Mouse (Mus musculus) kidney, embryonic 16.5 days (tissue): ENCODE measurements at regions not wholly inside any gene's neighbourhood (a gene's known extent, or its start where the extent isn't known, plus 50 kb on each side); places are given as distances from the start of the nearest gene placed in this dataset.

Experiments used
- ATAC-seq: fragments of 200-750 bp; cut with Nextera tagmentation; 2 replicates; pipeline ENCODE4 v1.8.0; 2017; ENCODE audit warnings: moderate TSS enrichment; ENCODE audit not compliant: low FRiP score, low TSS enrichment
- H3K27ac ChIP-seq: fragments of 300-500 bp; sonication (generic); 2 replicates; pipeline ENCODE4 v1.5.1; 2014; ENCODE audit warnings: low read length
- H3K27me3 ChIP-seq: fragments of 300-500 bp; sonication (generic); 2 replicates; pipeline ENCODE4 v1.6.1; 2014; ENCODE audit warnings: low read length, control low read depth, mixed read lengths; ENCODE audit not compliant: insufficient read depth
- H3K36me3 ChIP-seq: fragments of 300-500 bp; sonication (generic); 2 replicates; pipeline ENCODE4 v1.6.1; 2014; ENCODE audit warnings: low read length, control low read depth, mixed read lengths; ENCODE audit not compliant: insufficient read depth
- H3K4me1 ChIP-seq: fragments of 300-500 bp; sonication (generic); 2 replicates; pipeline ENCODE4 v1.6.1; 2014; ENCODE audit warnings: low read length, control low read depth, mixed read lengths; ENCODE audit not compliant: insufficient read depth
- H3K4me2 ChIP-seq: fragments of 300-500 bp; sonication (generic); replicated peaks from 2 replicates; pipeline ENCODE4 v1.6.1; 2014; ENCODE audit warnings: low read depth, low read length
- H3K4me3 ChIP-seq: fragments of 300-500 bp; sonication (generic); 2 replicates; pipeline ENCODE4 v1.5.1; 2014; ENCODE audit warnings: mild to moderate bottlenecking, low read length
- H3K9ac ChIP-seq: fragments of 300-500 bp; sonication (generic); replicated peaks from 2 replicates; pipeline ENCODE4 v1.6.1; 2014; ENCODE audit warnings: low read length
- H3K9me3 ChIP-seq: fragments of 300-500 bp; sonication (generic); 2 replicates; pipeline ENCODE4 v1.6.1; 2016; ENCODE audit warnings: low read length, control low read depth
- WGBS: fragments of 180-500 bp; shearing (Covaris S2); extraction: QIAGEN DNeasy Blood & Tissue Kit; methylation state at CpG from one replicate; pipeline ENCODE4 v1.1.7; 2014; 5-methylcytosine and 5-hydroxymethylcytosine counted together

DNA sequence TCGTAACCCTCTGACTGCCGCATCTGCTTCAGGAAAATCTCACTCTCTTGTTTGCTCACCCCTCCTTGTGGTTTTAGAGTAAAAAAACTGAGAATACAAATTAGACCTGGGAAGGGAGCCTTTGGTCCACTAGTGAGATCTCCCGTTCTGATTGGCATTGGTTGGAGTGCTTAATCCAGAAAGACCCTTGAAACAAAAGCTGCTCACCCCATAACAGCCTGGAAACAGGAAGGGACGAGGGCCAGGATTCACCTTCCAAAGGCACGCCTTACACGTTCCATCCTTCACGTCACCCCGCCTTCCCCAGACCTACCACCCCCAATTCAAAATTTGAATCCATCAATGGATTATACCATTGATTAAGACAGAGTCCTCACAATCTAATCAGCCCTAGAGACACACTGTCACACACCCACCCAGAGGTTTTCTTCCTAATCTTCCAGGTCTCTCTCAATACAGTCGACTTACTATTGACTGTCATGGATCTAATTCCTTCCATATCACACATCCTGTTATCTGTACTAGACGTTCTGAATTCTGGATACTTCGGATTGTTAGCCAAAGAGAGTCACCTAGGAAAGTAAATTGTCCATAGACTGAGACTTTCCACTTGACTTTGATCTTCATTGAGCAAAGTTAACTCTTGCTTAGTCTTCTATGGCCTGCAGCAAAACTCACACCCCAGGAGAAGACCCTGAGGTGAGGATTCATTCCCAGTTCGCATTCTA, 94.1 kb upstream of the Cpm start:
- no peak for ATAC-seq

DNA sequence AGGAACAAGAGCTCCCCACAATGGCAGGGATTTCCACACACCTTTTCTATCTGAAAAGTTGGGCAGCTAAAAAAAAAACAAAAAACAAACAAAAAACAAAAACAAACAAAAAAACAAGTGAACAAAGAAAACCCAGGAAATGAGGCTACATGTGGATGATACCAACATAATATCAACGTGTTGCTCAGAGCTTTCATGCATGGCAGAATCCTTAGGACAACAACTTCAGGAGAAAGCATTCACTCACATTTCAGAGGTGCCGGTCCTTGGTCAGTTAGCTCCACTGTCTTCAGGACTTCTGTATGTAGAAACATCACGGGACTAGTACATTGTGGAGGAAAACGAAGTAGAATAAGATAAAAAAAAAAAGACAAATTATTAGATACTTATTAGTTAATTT, 94.8 kb upstream of the Cpm start:
- 73% methylated on average over 4 of the region's 4 CpGs for WGBS
- Histone ChIP-seq H3K4me3 (no peak overlapping the region), H3K27ac (no peak overlapping the region), H3K9me3 (no peaks in the 10 kb centered on the region), H3K27me3 (no peaks in the 10 kb centered on the region), H3K4me2 (no peak overlapping the region), H3K9ac (no peak overlapping the region), H3K36me3 (no peaks in the 10 kb centered on the region), H3K4me1 (no peaks in the 10 kb centered on the region)
- ATAC-seq, result no peak

More for the DNA sequence above, 94.1 kb upstream of the Cpm start:
- no peak overlapping the region for H3K27ac ChIP-seq
- no peak overlapping the region for H3K4me2 ChIP-seq
- no peaks in the 10 kb centered on the region for H3K36me3 ChIP-seq
- H3K27me3 ChIP-seq, result no peaks in the 10 kb centered on the region
- 89% methylated on average over 12 of the region's 12 CpGs for WGBS
- H3K9ac ChIP-seq, result no peak overlapping the region
- H3K4me3 ChIP-seq, result no peak overlapping the region
- no peaks in the 10 kb centered on the region for H3K9me3 ChIP-seq
- no peaks in the 10 kb centered on the region for H3K4me1 ChIP-seq

DNA sequence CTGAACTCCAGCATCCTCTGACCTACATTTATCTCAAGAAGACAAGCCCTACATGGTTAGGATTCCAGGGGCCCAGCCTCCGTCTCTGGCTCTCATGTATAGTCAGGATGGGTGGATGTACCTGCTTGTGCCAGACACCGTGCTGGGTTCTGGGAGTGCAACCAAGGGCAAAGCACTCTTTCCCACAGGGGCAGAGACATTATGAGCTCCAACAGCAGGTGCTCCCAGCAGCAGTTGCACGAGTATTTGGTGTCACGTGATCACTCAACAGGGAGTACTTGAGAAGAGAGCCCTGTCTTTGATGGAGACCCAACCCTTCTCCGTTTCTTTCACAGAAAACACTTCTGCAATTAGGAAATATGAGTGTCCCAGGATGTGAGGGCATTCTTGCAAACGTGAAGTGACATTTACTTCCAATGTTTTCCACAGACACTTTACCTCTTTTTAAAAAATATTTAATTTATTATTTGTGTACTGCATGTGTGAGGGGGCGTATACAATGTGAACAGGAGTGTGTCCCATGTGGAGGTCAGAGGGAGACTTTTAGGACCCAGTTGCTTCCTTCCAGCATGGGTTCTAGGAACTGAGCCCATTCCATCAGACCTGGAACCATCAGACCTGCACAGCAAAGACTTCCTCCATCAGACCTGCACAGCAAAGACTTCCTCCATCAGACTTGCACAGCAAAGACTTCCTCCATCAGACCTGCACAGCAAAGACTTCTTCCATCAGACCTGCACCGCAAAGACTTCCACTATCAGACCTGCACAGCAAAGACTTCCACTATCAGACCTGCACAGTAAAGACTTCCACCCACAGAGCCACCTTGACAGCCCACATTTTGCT, 95.5 kb upstream of the Cpm start:
- Histone ChIP-seq H3K9ac (no peak overlapping the region), H3K4me1 (no peaks in the 10 kb centered on the region), H3K27ac (no peak overlapping the region), H3K27me3 (no peaks in the 10 kb centered on the region), H3K4me2 (no peak overlapping the region), H3K36me3 (no peaks in the 10 kb centered on the region), H3K9me3 (no peaks in the 10 kb centered on the region), H3K4me3 (no peak overlapping the region)
- 80% methylated on average over 8 of the region's 8 CpGs for WGBS
- no peak for ATAC-seq

DNA sequence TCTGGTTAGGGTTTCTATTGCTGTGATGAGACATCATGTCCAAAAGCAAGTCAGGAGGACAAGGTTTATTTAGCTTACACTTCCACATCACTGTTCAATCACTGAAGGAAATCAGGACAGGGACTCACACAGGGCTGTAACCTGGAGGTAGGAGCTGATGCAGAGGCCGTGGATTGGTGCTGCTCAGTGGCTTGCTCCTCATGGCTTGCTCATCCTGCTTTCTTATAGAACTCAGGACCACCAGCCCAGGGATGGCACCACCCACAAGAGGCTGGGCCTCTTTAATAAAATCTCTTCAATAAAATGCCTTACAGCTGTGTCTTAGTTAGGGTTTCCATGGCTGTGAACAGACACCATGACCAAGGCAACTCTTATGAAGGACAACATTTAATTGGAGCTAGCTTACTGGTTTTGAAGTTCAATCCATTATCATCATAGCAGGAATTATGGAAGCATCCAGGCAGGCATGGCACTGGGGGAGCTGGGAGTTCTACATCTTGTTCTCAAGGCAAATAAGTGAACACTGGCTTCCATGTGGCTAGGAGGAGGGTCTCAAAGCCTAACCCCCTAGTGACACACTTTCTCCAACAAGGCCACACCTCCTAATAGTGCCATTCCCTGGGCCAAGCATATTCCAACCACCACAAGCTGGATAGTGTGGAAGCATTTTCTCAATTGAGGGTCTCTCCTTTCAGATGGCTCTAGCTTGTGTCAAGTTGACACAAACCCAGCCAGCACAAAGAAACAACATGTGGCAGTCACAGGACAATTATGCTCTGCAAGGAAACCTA, 96.4 kb upstream of the Cpm start:
- no peaks in the 10 kb centered on the region for H3K27me3 ChIP-seq
- no peaks in the 10 kb centered on the region for H3K4me1 ChIP-seq
- no peaks in the 10 kb centered on the region for H3K9me3 ChIP-seq
- H3K27ac ChIP-seq, result no peak overlapping the region
- H3K4me3 ChIP-seq, result no peak overlapping the region
- no peak for ATAC-seq
- no peaks in the 10 kb centered on the region for H3K36me3 ChIP-seq
- no peak overlapping the region for H3K9ac ChIP-seq
- H3K4me2 ChIP-seq, result no peak overlapping the region
- 96% methylated on average over 1 of the region's 1 CpGs for WGBS

DNA sequence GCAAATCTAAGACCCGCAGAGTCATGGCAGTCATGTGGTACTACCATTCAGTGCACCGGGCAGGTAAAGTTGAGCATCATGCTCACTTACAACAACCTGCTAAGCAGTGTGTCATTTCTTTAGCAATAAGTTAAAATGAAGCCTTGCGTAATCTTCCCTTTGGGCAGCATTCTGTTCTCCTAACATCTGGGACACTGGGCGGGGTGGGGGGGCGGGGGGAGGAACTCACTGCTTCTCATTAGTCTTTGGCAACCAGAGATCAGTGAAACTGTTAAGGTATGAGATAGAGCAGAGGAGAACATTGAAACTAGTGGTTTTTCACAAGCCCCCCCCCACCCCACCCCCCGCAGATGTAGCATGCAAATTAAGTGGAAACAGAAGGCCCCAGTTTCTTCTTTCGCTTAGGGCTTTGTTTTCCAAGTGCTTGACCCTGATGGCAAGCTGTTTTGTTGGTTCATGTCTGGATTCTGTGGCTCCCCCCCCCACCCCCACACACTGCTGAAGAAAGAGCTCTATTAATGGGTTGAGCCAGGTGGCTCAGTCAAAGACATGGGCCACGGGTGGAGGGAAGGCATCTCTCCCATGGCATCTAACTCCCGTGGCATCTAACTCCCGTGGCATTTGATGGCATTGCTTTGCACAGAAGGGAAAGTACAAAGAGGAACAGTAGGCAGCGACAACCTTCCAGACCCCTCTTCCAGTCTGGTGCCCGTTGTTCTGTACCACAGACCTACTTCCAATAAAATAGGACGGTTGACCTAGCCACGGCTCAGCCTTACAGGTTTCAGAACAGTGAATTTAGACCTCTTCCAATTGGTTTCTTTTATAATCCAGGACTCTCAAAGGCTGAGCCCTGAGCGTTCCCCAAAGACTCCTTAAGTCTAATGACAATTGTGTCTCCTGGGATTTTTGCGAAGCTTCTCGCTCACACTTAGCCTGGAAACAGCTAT, 97.2 kb upstream of the Cpm start:
- no peaks in the 10 kb centered on the region for H3K27me3 ChIP-seq
- no peak for ATAC-seq
- no peaks in the 10 kb centered on the region for H3K9me3 ChIP-seq
- no peak overlapping the region for H3K9ac ChIP-seq
- H3K36me3 ChIP-seq, result no peaks in the 10 kb centered on the region
- H3K4me2 ChIP-seq, result no peak overlapping the region
- H3K4me1 ChIP-seq, result no peaks in the 10 kb centered on the region
- no peak overlapping the region for H3K4me3 ChIP-seq
- 89% methylated on average over 17 of the region's 17 CpGs for WGBS
- no peak overlapping the region for H3K27ac ChIP-seq

DNA sequence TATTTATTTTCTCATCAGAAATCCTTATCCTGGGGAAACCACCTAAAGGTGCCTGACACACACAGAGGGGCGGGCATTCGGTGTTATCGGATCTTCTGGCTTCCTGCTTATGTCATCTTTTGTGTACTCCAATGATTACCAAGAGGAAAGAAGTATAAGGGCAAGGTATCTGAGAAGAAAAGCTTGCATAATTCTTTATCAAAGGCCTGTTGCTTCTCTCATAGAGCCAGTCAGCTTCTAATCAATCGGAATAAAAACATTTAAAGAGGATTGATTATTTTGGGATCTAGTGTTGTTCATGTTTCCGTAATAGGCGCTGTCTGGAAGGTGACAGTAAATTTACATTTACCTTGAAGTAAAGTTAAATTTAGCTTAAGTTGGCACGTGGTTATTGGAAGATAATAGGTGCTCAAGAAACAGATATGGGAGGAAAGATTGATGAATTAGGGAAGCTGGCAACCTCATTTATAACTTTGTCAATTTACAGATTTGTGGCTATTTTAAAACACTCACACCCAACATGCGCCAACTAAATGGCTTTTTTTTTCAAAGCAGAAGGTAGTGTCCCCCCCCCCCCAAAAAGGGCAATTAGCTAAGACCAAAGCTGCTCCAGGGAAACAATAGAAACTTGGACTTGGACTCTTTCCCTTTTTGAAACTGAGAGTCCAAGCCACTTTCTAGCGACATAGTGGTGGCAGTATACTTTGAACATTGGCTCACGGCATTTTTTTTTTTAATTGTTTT, 98.3 kb upstream of the Cpm start:
- no peak overlapping the region for H3K27ac ChIP-seq
- no peaks in the 10 kb centered on the region for H3K27me3 ChIP-seq
- no peaks in the 10 kb centered on the region for H3K9me3 ChIP-seq
- WGBS, result 77% methylated on average over 10 of the region's 10 CpGs
- ATAC-seq, result no peak
- no peak overlapping the region for H3K4me3 ChIP-seq
- H3K4me2 ChIP-seq, result no peak overlapping the region
- no peak overlapping the region for H3K9ac ChIP-seq
- H3K4me1 ChIP-seq, result no peaks in the 10 kb centered on the region
- H3K36me3 ChIP-seq, result no peaks in the 10 kb centered on the region

DNA sequence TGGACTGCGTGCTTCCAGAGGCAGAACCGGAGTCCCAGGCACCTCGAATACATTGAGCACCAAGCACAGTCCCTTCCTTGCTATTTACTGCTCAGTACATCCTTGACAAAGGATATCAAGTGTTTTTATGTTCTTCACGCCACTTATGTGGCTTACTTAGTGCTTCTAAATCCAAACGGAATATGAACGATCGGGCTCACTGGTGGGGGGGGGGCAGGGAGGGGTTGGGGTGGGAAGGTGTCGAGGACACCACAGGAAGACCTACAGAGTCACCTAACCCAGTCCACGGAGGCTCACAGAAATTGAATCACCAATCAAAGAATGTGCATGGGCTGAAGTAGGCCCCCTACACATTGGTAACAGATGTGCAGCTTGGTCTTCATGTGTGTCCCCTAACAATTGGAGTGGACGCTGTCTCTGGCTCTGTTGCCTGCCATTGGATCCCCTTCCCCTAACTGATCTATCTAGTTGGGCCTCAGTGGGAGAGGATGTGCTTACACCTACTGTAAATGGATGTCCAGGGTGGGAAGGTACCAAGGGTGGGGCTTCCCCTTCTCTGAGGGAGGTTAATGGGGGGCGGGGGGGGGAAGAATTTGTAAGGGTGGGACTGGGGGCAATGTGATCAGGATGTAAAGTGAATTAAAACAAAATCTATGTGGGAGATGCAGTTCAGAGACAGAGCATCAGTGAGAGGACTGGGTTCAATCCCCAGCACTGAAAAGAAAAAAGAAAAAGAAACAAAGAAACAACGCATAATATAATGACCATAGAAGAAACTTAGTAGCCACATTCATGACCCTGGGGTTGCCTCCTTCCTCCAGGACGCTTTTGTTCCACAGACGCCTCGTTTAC, 99.1 kb upstream of the Cpm start:
- no peaks in the 10 kb centered on the region for H3K27me3 ChIP-seq
- no peaks in the 10 kb centered on the region for H3K9me3 ChIP-seq
- ATAC-seq, result 0 out of 2 replicates have a peak, but pooled peaks have one; percentile 31
- H3K36me3 ChIP-seq, result no peaks in the 10 kb centered on the region
- H3K4me1 ChIP-seq, result no peaks in the 10 kb centered on the region
- H3K4me3 ChIP-seq, result no peak overlapping the region
- no peak overlapping the region for H3K9ac ChIP-seq
- 76% methylated on average over 15 of the region's 15 CpGs for WGBS
- H3K27ac ChIP-seq, result no peak overlapping the region
- no peak overlapping the region for H3K4me2 ChIP-seq

DNA sequence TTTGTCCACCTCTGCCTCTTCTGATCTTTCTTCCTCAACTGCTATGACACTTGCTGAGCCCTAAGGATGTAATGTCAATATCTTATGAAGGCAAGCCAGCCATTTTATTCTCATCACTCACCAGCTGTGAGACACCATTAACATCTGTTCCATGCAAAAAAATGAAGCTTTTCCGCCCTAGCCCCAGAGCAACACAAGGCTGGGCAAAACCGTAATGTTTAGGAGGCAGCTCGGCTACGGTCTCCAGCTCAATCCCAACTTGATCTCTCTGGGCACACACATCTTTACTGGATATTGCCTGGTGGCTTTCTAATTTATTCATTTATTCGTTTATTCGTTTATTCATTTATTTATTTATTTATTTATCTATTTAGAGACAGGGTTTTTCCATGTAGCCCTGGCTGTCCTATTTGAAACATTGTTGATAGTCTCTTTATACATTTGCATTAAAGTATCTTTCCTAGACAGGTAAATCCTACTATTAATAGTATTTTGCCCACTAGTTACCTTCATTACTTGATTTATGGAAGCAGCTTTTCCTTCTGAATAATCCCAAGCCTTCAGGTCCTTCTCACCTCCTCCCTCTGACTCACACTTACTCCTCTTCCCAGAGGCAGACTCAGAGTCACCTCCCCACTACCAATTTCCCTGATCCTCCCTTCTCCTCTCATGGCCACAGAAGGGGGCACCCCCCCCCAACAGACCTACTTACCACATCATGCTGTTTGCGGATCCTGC, 99.9 kb upstream of the Cpm start:
- Histone ChIP-seq H3K9me3 (no peaks in the 10 kb centered on the region), H3K36me3 (no peaks in the 10 kb centered on the region), H3K4me2 (no peak overlapping the region), H3K4me1 (no peaks in the 10 kb centered on the region), H3K4me3 (no peak overlapping the region), H3K9ac (no peak overlapping the region), H3K27ac (no peak overlapping the region), H3K27me3 (no peaks in the 10 kb centered on the region)
- WGBS, result 90% methylated on average over 7 of the region's 7 CpGs
- ATAC-seq, result no peak
